Mouse (Mus musculus) liver (tissue): ENCODE data around the gene Ssty2.
"Not testable (repeated sequence)": the region's sequence is repeated elsewhere in the genome, so short reads cannot be mapped to it uniquely, and the experiment has no call there.

Experiments
- DNase-seq: peaks from one replicate; pipeline ENCODE4 v3.0.0-alpha.2; 2020; ENCODE audit warnings: mixed read lengths

The Ssty2 gene

GRCm38 (mm10) chrY:67047972-67048371 lies at the start of gene Ssty2:
Ssty2 (minus strand) TSS chrY:67048072.
- DNase-seq = not testable (repeated sequence)
